Mouse (Mus musculus): ENCODE data around the gene Lgr6. TPM values are rescaled to one million over a fixed set of nuclear protein-coding genes. Genes with fewer than 3 reads are reported as not detected.
A peak's percentile ranks its signal among the peaks of the same experiment; 100 is the strongest.

The Lgr6 gene
- polyA plus RNA-seq, 2 experiments from 2014 or later = 0.08 TPM; not detected in 1

GRCm38 (mm10) chr1:135128011-135128441 is 22.9 kb upstream of the Lgr6 start:
- peak; percentile 7 for ATAC-seq

- no peak for ATAC-seq
Observed at GRCm38 (mm10) chr1:135126443-135127027, 21.5 kb upstream of the Lgr6 start.

GRCm38 (mm10) chr1:135125990-135126389 is 20.9 kb upstream of the Lgr6 start:
- ATAC-seq = no peak

GRCm38 (mm10) chr1:135124573-135125363 is 19.7 kb upstream of the Lgr6 start:
- no peak for ATAC-seq

GRCm38 (mm10) chr1:135112661-135113060 is 7.6 kb upstream of the Lgr6 start:
- peak; percentile 92 for ATAC-seq

GRCm38 (mm10) chr1:135111271-135111670 is 6.2 kb upstream of the Lgr6 start:
- ATAC-seq = peak; percentile 28

- no peak for ATAC-seq
Observed at GRCm38 (mm10) chr1:135110075-135110474, 5.0 kb upstream of the Lgr6 start.

GRCm38 (mm10) chr1:135108611-135109010 is 3.5 kb upstream of the Lgr6 start:
- no peak for ATAC-seq

- peak; percentile 74 for ATAC-seq
Observed at GRCm38 (mm10) chr1:135105951-135106350, 875 bp upstream of the Lgr6 start.

GRCm38 (mm10) chr1:135100400-135100799 is 4.7 kb downstream of the Lgr6 start:
- ATAC-seq = no peak

GRCm38 (mm10) chr1:135098441-135098840 is 6.6 kb downstream of the Lgr6 start:
- no peak for ATAC-seq

- ATAC-seq = no peak
Observed at GRCm38 (mm10) chr1:135097441-135097840, 7.6 kb downstream of the Lgr6 start.

GRCm38 (mm10) chr1:135096312-135096711 is 8.8 kb downstream of the Lgr6 start:
- ATAC-seq = no peak

- no peak for ATAC-seq
Observed at GRCm38 (mm10) chr1:135095189-135095588, 9.9 kb downstream of the Lgr6 start.

GRCm38 (mm10) chr1:135094723-135095122 is 10.4 kb downstream of the Lgr6 start:
- ATAC-seq = no peak

GRCm38 (mm10) chr1:135090914-135091313 is 14.2 kb downstream of the Lgr6 start:
- no peak for ATAC-seq

- no peak for ATAC-seq
Observed at GRCm38 (mm10) chr1:135089626-135090025, 15.4 kb downstream of the Lgr6 start.

- ATAC-seq = no peak
Observed at GRCm38 (mm10) chr1:135087414-135087813, 17.7 kb downstream of the Lgr6 start.

GRCm38 (mm10) chr1:135086015-135086414 is 19.1 kb downstream of the Lgr6 start:
- ATAC-seq = no peak

- ATAC-seq = no peak
Observed at GRCm38 (mm10) chr1:135085296-135085871, 19.7 kb downstream of the Lgr6 start.

GRCm38 (mm10) chr1:135083465-135083864 is 21.6 kb downstream of the Lgr6 start:
- no peak for ATAC-seq

GRCm38 (mm10) chr1:135082267-135082666 is 22.8 kb downstream of the Lgr6 start:
- no peak for ATAC-seq

GRCm38 (mm10) chr1:135079021-135079420 is 26.1 kb downstream of the Lgr6 start:
- no peak for ATAC-seq

- ATAC-seq = no peak
Observed at GRCm38 (mm10) chr1:135076470-135076869, 28.6 kb downstream of the Lgr6 start.
